Mouse (Mus musculus): ENCODE measurements around the gene B3galt4. TPM values are rescaled to one million over a fixed set of nuclear protein-coding genes. Genes with fewer than 3 reads are reported as not detected.
A peak's percentile ranks its signal among the peaks of the same experiment; 100 is the strongest.

B3galt4 gene
- polyA plus RNA-seq, 1 experiment: 6.7 TPM

- H3K27ac ChIP-seq (ENCODE audit: insufficient read depth, low read depth, low read length): no peak overlapping the region
- 83% methylated on average over 21 of the region's 21 CpGs for WGBS
- no peak for DNase-seq
- H3K4me3 ChIP-seq (ENCODE audit: insufficient read depth, low read depth, low read length): no peak overlapping the region
- no peaks in the 10 kb centered on the region for H3K36me3 ChIP-seq (ENCODE audit: control insufficient read depth, insufficient read depth, low read length)
- H3K27me3 ChIP-seq (replicated peaks; ENCODE audit: control insufficient read depth, insufficient read depth, low read length): no peaks in the 10 kb centered on the region
- TF ChIP-seq POLR2A (IDR thresholded peaks at IDR 0.05; ENCODE audit: low read depth, low read length) (no peak), CTCF (conservative IDR thresholded peaks at IDR 0.05; ENCODE audit: insufficient read depth, insufficient read length, low read depth, low read length) (0 out of 2 replicates have a peak, but pooled peaks have one; percentile 10)
- H3K4me1 ChIP-seq (ENCODE audit: control insufficient read depth, insufficient read depth, low read length): no peaks in the 10 kb centered on the region
Measured at GRCm38 (mm10) chr17:33925406-33926116, 25.7 kb downstream of the B3galt4 start.

- peak; percentile 60 for TF ChIP-seq CTCF (conservative IDR thresholded peaks at IDR 0.05; ENCODE audit: insufficient read depth, insufficient read length, low read depth, low read length)
- no peak for TF ChIP-seq POLR2A (IDR thresholded peaks at IDR 0.05; ENCODE audit: low read depth, low read length)
- Histone ChIP-seq H3K4me3 (ENCODE audit: insufficient read depth, low read depth, low read length) (no peak overlapping the region), H3K4me1 (ENCODE audit: control insufficient read depth, insufficient read depth, low read length) (no peaks in the 10 kb centered on the region), H3K36me3 (ENCODE audit: control insufficient read depth, insufficient read depth, low read length) (no peaks in the 10 kb centered on the region), H3K27ac (ENCODE audit: insufficient read depth, low read depth, low read length) (no peak overlapping the region), H3K27me3 (replicated peaks; ENCODE audit: control insufficient read depth, insufficient read depth, low read length) (no peaks in the 10 kb centered on the region)
- 84% methylated on average over 10 of the region's 10 CpGs for whole genome bisulfite sequencing
- DNase-seq: no peak
Measured at GRCm38 (mm10) chr17:33924577-33925283, 26.6 kb downstream of the B3galt4 start.

GRCm38 (mm10) chr17:33921361-33921760 is 29.9 kb downstream of the B3galt4 start:
- no peak for DNase-seq
- no peak overlapping the region for H3K4me3 ChIP-seq (ENCODE audit: insufficient read depth, low read depth, low read length)
- no peaks in the 10 kb centered on the region for H3K27me3 ChIP-seq (replicated peaks; ENCODE audit: control insufficient read depth, insufficient read depth, low read length)
- H3K4me1 ChIP-seq (ENCODE audit: control insufficient read depth, insufficient read depth, low read length): peaks cover 6% of the 10 kb centered on the region; the same call in 1 of the 2 replicates
- TF ChIP-seq POLR2A (IDR thresholded peaks at IDR 0.05; ENCODE audit: low read depth, low read length) (no peak), CTCF (conservative IDR thresholded peaks at IDR 0.05; ENCODE audit: insufficient read depth, insufficient read length, low read depth, low read length) (no peak)
- 82% methylated on average over 7 of the region's 7 CpGs for WGBS
- no peak overlapping the region for H3K27ac ChIP-seq (ENCODE audit: insufficient read depth, low read depth, low read length)
- H3K36me3 ChIP-seq (ENCODE audit: control insufficient read depth, insufficient read depth, low read length): no peaks in the 10 kb centered on the region

- H3K4me1 ChIP-seq (ENCODE audit: control insufficient read depth, insufficient read depth, low read length): peaks cover 7% of the 10 kb centered on the region; the same call in 1 of the 2 replicates
- TF ChIP-seq CTCF (conservative IDR thresholded peaks at IDR 0.05; ENCODE audit: insufficient read depth, insufficient read length, low read depth, low read length) (peak; percentile 93), POLR2A (IDR thresholded peaks at IDR 0.05; ENCODE audit: low read depth, low read length) (no peak)
- H3K36me3 ChIP-seq (ENCODE audit: control insufficient read depth, insufficient read depth, low read length): no peaks in the 10 kb centered on the region
- under 1% methylated on average over 36 of the region's 36 CpGs for WGBS
- H3K27me3 ChIP-seq (replicated peaks; ENCODE audit: control insufficient read depth, insufficient read depth, low read length): no peaks in the 10 kb centered on the region
- H3K27ac ChIP-seq (ENCODE audit: insufficient read depth, low read depth, low read length): peak overlapping the region; percentile 92
- DNase-seq: peak; percentile 91
- H3K4me3 ChIP-seq (ENCODE audit: insufficient read depth, low read depth, low read length): peak overlapping the region; percentile 99
Measured at GRCm38 (mm10) chr17:33920282-33921097, 30.8 kb downstream of the B3galt4 start.

- Histone ChIP-seq H3K4me1 (ENCODE audit: control insufficient read depth, insufficient read depth, low read length) (peaks cover 9% of the 10 kb centered on the region; the same call in 1 of the 2 replicates), H3K36me3 (ENCODE audit: control insufficient read depth, insufficient read depth, low read length) (no peaks in the 10 kb centered on the region), H3K27ac (ENCODE audit: insufficient read depth, low read depth, low read length) (peak overlapping the region; percentile 92), H3K4me3 (ENCODE audit: insufficient read depth, low read depth, low read length) (peak overlapping the region; percentile 99), H3K27me3 (replicated peaks; ENCODE audit: control insufficient read depth, insufficient read depth, low read length) (no peaks in the 10 kb centered on the region)
- DNase-seq: peak; percentile 92
- under 1% methylated on average over 52 of the region's 52 CpGs for WGBS
- TF ChIP-seq POLR2A (IDR thresholded peaks at IDR 0.05; ENCODE audit: low read depth, low read length): peak; percentile 31
- peak; percentile 30 for TF ChIP-seq CTCF (conservative IDR thresholded peaks at IDR 0.05; ENCODE audit: insufficient read depth, insufficient read length, low read depth, low read length)
Measured at GRCm38 (mm10) chr17:33919351-33920281, 31.7 kb downstream of the B3galt4 start.
